Mouse (Mus musculus) forebrain, embryonic 11.5 days (tissue): ENCODE measurements at regions not wholly inside any gene's neighbourhood (a gene's known extent, or its start where the extent isn't known, plus 50 kb on each side); places are given as distances from the start of the nearest gene placed in this dataset.
A peak's percentile ranks its signal among the peaks of the same experiment; 100 is the strongest.
"Not testable (repeated sequence)": the region's sequence is repeated elsewhere in the genome, so short reads cannot be mapped to it uniquely, and the experiment has no call there.

Experiments used
- ATAC-seq: fragments of 200-750 bp; cut with Nextera tagmentation; replicated peaks from 2 replicates; pipeline ENCODE4 v1.8.0; 2017; ENCODE audit warnings: moderate TSS enrichment; ENCODE audit not compliant: low FRiP score
- DNase-seq: peaks from one replicate; pipeline ENCODE4 v3.0.0-alpha.2; 2017; ENCODE audit warnings: low spot score
- H3K27ac ChIP-seq: fragments of 300-500 bp; sonication (generic); 2 replicates; pipeline ENCODE4 v1.5.1; 2014; ENCODE audit warnings: low read depth, low read length
- H3K27me3 ChIP-seq: fragments of 300-500 bp; sonication (generic); 2 replicates; pipeline ENCODE4 v1.6.1; 2014; ENCODE audit warnings: mild to moderate bottlenecking, low read length, mixed read lengths; ENCODE audit not compliant: control insufficient read depth, insufficient read depth
- H3K36me3 ChIP-seq: fragments of 300-500 bp; sonication (generic); 2 replicates; pipeline ENCODE4 v1.6.1; 2014; ENCODE audit warnings: mild to moderate bottlenecking, low read length, moderate library complexity, mixed read lengths; ENCODE audit not compliant: control insufficient read depth, insufficient read depth
- H3K4me1 ChIP-seq: fragments of 300-500 bp; sonication (generic); replicated peaks from 2 replicates; pipeline ENCODE4 v1.6.1; 2014; ENCODE audit warnings: low read length, mixed read lengths; ENCODE audit not compliant: control insufficient read depth, insufficient read depth
- H3K4me2 ChIP-seq: fragments of 300-500 bp; sonication (generic); 2 replicates; pipeline ENCODE4 v1.6.1; 2014; ENCODE audit warnings: low read depth, mild to moderate bottlenecking, low read length, moderate library complexity, mixed read lengths; ENCODE audit not compliant: severe bottlenecking
- H3K4me3 ChIP-seq: fragments of 300-500 bp; sonication (generic); 2 replicates; pipeline ENCODE4 v1.5.1; 2014; ENCODE audit warnings: low read depth, low read length
- H3K9ac ChIP-seq: fragments of 300-500 bp; sonication (generic); 2 replicates; pipeline ENCODE4 v1.6.1; 2014; ENCODE audit warnings: low read length
- H3K9me3 ChIP-seq: fragments of 300-500 bp; sonication (generic); 2 replicates; pipeline ENCODE4 v1.6.1; 2016; ENCODE audit warnings: low read length, mixed read lengths; ENCODE audit not compliant: control insufficient read depth
- WGBS: fragments of 180-500 bp; shearing (Covaris S2); extraction: QIAGEN DNeasy Blood & Tissue Kit; methylation state at CpG from one replicate; pipeline ENCODE4 v1.1.7; 2014; 5-methylcytosine and 5-hydroxymethylcytosine counted together

DNA sequence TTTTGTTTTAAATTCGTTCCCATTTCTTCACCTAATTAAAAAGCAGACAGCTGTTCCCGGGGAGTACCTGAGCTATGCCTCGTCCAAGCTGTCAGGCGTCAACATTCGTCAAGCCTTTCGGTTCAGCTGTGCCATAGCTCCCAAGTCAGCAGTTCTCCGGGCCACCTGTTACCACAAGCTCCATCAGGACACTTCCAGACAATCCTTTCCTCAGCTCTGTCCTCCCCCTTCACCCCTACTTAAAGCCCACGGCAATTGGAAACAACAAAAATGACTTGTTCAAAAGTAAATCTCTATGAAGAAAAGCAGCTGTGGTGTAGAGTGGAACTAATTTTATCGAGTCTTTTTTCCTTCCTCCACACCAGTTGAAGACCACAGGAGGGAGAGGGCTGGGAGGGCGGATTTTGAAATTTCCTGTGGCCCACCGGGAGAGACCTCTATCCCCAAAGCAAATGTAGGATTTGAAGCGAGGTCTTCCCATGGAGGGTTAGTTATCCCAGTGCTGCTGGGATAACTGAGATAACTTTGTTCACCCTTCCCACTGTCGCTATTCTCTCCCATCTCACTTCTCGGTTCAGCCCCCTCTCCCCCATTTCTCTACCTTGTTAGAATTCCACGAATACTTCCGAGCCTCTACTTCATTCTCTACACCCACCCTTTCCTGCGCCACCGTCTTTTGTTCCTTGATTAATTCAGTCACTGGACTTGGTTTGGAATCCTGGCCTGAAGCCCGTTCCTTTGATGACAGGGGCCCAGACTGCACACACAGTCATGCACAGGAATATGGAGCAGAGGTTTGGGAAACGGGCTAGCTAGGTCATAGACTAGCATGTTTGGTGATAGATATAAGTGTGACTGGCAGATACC is 193.1 kb upstream of the Ccdc54 start:
- H3K36me3 ChIP-seq = no peaks in the 10 kb centered on the region
- no peak overlapping the region for H3K4me2 ChIP-seq
- H3K9ac ChIP-seq = no peak overlapping the region
- H3K9me3 ChIP-seq = no peaks in the 10 kb centered on the region
- H3K4me1 ChIP-seq = peaks cover 5% of the 10 kb centered on the region; the same call in 1 of the 2 replicates
- no peaks in the 10 kb centered on the region for H3K27me3 ChIP-seq
- no peak overlapping the region for H3K4me3 ChIP-seq
- ATAC-seq (peak; percentile 76), DNase-seq (no peak)
- 60% methylated on average over 20 of the region's 20 CpGs for WGBS
- H3K27ac ChIP-seq = no peak overlapping the region

DNA sequence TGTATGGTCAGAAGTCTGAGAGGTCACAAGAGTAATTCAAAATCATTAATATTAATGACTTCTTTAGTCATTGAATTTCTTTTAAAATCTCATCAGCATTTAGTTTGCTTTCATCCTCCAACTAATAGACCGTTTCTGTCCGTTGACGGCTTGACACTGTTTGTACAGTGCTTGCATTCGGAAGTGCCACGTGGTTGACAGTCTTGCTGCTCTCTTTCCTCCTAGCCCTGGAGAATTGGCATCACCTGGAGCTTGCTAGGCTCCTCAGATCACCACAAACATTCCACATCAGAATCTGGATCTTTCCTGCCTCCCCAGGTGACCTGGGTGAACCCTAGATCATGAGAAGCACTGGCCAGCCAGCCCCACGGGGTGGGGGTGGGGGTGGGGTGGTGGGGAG is 192.3 kb upstream of the Ccdc54 start:
- no peak overlapping the region for H3K9ac ChIP-seq
- no peak overlapping the region for H3K4me3 ChIP-seq
- no peak overlapping the region for H3K4me2 ChIP-seq
- WGBS = 60% methylated on average over 6 of the region's 6 CpGs
- no peak for DNase-seq
- H3K4me1 ChIP-seq = peaks cover 5% of the 10 kb centered on the region; the same call in 1 of the 2 replicates
- H3K9me3 ChIP-seq = no peaks in the 10 kb centered on the region
- H3K27me3 ChIP-seq = no peaks in the 10 kb centered on the region
- H3K27ac ChIP-seq = no peak overlapping the region
- ATAC-seq = no peak; the same call in 1 of the 2 replicates
- no peaks in the 10 kb centered on the region for H3K36me3 ChIP-seq

DNA sequence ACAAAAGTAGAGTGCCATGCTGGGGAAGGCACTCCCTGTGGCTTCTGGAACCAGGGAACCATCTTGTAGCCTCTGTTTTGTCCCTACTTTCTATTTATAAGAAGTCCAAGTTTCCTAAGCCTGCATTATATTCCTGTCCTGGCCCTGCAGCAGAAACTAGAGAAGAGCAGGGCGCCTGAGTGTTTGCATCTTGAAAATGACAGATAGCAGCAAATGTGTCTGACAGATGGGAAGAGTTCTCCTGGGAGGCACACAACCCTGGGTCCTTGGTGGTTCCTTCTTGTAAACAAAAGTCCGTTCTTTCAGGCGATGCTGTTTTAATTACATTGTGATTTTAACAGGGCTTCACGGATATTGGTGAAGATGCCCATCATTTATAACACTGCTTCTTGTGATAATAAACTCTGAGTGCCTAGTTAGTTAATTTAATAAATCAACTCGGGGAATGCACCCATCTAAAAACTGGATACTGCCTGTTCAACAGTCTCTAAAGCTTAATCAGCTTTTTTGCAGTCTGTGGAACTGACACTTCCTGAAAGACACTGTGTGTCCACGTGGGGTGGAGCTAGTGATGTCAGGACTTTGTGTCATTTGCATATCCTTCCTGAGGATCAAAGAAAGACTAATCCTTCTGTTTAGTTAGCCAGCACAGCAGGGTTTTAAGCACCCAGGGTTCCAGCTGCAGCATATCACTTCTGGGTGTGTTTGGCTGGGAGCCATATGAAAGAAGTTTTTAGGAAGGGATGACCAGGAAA is 188.3 kb upstream of the Ccdc54 start:
- 39% methylated on average over 6 of the region's 6 CpGs for WGBS
- ATAC-seq = peak; percentile 55; the same call in 1 of the 2 replicates

GRCm38 (mm10) chr16:50774699-50775098 is 183.7 kb upstream of the Ccdc54 start:
- H3K36me3 ChIP-seq, H3K4me1 ChIP-seq, H3K9me3 ChIP-seq, H3K27me3 ChIP-seq, H3K4me2 ChIP-seq, H3K4me3 ChIP-seq, H3K27ac ChIP-seq, DNase-seq, ATAC-seq, H3K9ac ChIP-seq: not testable (repeated sequence)
- 95% methylated on average over 12 of the region's 12 CpGs for WGBS

More for the DNA sequence above, 188.3 kb upstream of the Ccdc54 start:
- Histone ChIP-seq H3K27ac (no peak overlapping the region), H3K4me3 (no peak overlapping the region), H3K27me3 (no peaks in the 10 kb centered on the region), H3K4me1 (peaks cover 4% of the 10 kb centered on the region; the same call in 1 of the 2 replicates), H3K9ac (no peak overlapping the region), H3K9me3 (no peaks in the 10 kb centered on the region), H3K4me2 (no peak overlapping the region), H3K36me3 (no peaks in the 10 kb centered on the region)
- DNase-seq = no peak

DNA sequence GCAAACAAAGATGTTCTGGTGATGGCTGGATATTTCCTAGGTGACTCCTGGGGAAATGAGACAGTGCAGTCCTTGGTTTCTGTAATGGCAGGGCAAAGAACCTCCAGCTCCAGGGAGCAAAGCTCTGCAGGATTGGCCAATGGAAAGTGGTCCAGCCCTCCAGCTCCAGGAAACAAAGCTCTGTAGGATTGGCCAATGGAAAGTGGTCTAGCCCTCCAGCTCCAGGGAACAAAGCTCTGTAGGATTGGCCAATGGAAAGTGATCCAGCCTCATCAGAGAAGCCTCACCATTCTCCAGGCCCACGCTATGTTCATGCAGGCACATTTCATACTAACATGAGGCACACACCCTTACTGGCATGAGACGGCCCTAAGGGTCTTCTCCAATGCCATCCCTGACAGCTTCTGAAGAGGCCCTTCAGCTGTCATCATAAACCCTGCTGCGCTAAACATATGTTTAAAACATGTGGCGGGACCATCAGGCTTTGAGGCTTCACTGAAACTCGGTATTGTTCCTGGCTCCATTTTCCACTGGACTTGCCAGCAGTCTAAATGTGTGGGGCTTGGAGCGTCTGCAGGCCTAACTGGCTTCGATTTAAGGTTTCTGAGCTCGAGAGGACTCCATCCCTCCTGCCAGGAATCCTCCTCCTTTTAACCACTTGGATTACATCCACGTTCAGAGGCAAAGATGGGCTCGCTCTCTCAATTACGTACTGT is 175.3 kb upstream of the Ccdc54 start:
- no peak for ATAC-seq
- no peaks in the 10 kb centered on the region for H3K27me3 ChIP-seq
- WGBS = 87% methylated on average over 11 of the region's 11 CpGs
- no peaks in the 10 kb centered on the region for H3K4me1 ChIP-seq
- no peaks in the 10 kb centered on the region for H3K36me3 ChIP-seq
- H3K9me3 ChIP-seq = no peaks in the 10 kb centered on the region
- no peak overlapping the region for H3K4me3 ChIP-seq
- H3K27ac ChIP-seq = no peak overlapping the region
- H3K9ac ChIP-seq = no peak overlapping the region
- no peak for DNase-seq
- no peak overlapping the region for H3K4me2 ChIP-seq

DNA sequence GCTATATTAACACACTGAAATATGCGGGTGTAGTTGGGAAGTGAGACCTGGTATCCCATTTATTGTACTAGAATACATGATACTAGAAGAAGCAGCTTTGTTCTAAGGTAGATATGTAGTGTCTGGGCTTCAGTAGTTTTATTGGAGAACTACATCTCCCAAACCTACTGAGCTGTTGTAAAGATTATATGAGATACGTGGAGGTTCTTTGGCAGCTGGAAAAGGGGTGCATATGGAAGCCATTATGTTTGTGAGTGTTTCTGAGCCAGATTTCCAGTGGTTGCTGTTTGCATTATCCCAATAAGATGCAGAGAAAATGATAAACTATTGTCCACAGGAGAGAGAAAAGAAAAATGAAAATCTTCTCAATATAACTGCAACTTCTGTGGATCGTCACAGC is 171.1 kb upstream of the Ccdc54 start:
- H3K9ac ChIP-seq = no peak overlapping the region
- DNase-seq = no peak
- no peak overlapping the region for H3K4me2 ChIP-seq
- ATAC-seq = no peak
- no peaks in the 10 kb centered on the region for H3K36me3 ChIP-seq
- WGBS = 82% methylated on average over 3 of the region's 3 CpGs
- no peak overlapping the region for H3K27ac ChIP-seq
- H3K4me3 ChIP-seq = no peak overlapping the region
- H3K9me3 ChIP-seq = no peaks in the 10 kb centered on the region
- no peaks in the 10 kb centered on the region for H3K4me1 ChIP-seq
- no peaks in the 10 kb centered on the region for H3K27me3 ChIP-seq

- Histone ChIP-seq H3K4me3 (no peak overlapping the region), H3K27me3 (no peaks in the 10 kb centered on the region), H3K36me3 (no peaks in the 10 kb centered on the region), H3K9me3 (no peaks in the 10 kb centered on the region), H3K9ac (no peak overlapping the region), H3K4me2 (no peak overlapping the region), H3K27ac (no peak overlapping the region), H3K4me1 (no peaks in the 10 kb centered on the region)
- ATAC-seq (no peak), DNase-seq (no peak)
- 84% methylated on average over 5 of the region's 5 CpGs for WGBS
Measured at GRCm38 (mm10) chr16:50759979-50760378, 169.0 kb upstream of the Ccdc54 start.

DNA sequence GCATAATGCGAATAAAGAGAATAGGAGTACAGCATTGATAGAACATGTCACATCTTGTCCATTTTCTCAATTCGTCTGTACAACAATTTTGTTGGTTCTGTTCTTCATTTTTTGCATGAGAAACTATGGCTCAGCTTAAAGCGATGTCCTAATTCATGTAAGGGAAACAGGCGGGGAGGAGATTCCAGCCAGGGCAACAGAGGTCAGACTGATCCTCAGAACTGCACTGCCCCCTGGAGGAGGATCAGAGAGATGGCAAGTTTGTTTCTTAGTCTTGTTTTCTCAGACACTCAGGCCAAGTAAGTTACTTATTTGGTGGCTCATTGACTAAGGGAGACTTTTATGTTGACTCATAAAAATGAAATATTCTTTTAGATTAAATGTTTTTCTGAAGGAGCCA is 165.7 kb upstream of the Ccdc54 start:
- Histone ChIP-seq H3K4me1 (no peaks in the 10 kb centered on the region), H3K36me3 (no peaks in the 10 kb centered on the region), H3K27me3 (no peaks in the 10 kb centered on the region), H3K9ac (no peak overlapping the region), H3K27ac (no peak overlapping the region), H3K4me2 (no peak overlapping the region), H3K9me3 (no peaks in the 10 kb centered on the region), H3K4me3 (no peak overlapping the region)
- 47% methylated on average over 4 of the region's 4 CpGs for WGBS
- DNase-seq (peak; percentile 59), ATAC-seq (no peak)
